Mouse (Mus musculus) CH12.LX (cell line): ENCODE results near the gene Slc38a9. TPM values are rescaled to one million over a fixed set of nuclear protein-coding genes. Genes with fewer than 3 reads are reported as not detected.

Experiments used
- DNase-seq: peaks from one replicate; pipeline ENCODE4 v3.0.0-alpha.2; 2013; ENCODE audit errors: extremely low read depth
- H3K27ac ChIP-seq: 2 replicates; pipeline ENCODE4 v1.5.1; 2012; ENCODE audit warnings: low read depth, mild to moderate bottlenecking, control low read depth, moderate library complexity; ENCODE audit not compliant: insufficient read depth
- H3K27me3 ChIP-seq: replicated peaks from 2 replicates; pipeline ENCODE3; 2012; ENCODE audit warnings: inconsistent platforms
- H3K36me3 ChIP-seq, 2 experiments: replicated peaks in 1 of 2; 2 replicates each; pipeline versions ENCODE3 to v1.6.1; 2012; ENCODE audit warnings: inconsistent platforms in 1 of 2, low read length in 1 of 2, mild to moderate bottlenecking in 1 of 2, mixed read lengths in 1 of 2, moderate library complexity in 1 of 2; ENCODE audit not compliant: control insufficient read depth in 1 of 2, insufficient read depth in 1 of 2
- H3K4me1 ChIP-seq, 2 experiments: 2 replicates each; pipeline ENCODE4 v1.6.1; 2012; ENCODE audit warnings: inconsistent platforms in 1 of 2, moderate library complexity in 1 of 2; ENCODE audit not compliant: insufficient read depth in 2 of 2, control insufficient read depth in 1 of 2
- H3K4me2 ChIP-seq: 2 replicates; pipeline ENCODE4 v1.6.1; 2012; ENCODE audit warnings: low read depth, mild to moderate bottlenecking, control low read depth; ENCODE audit not compliant: poor library complexity, insufficient read depth, severe bottlenecking
- H3K4me3 ChIP-seq, 3 experiments: fragments of 150-350 bp in 1 of 3; sonication (generic) in 1 of 3; replicated peaks in 1 of 3; 2 replicates each; pipeline versions ENCODE3 to v1.5.1; 2011 to 2012; ENCODE audit warnings: low read depth in 2 of 3, low read length in 2 of 3, mild to moderate bottlenecking in 2 of 3, moderate library complexity in 2 of 3, control low read depth in 1 of 3, improper control_type of control experiment in 1 of 3, inconsistent platforms in 1 of 3, mixed read lengths in 1 of 3; ENCODE audit not compliant: poor library complexity in 1 of 3
- H3K79me2 ChIP-seq: replicated peaks from 2 replicates; pipeline ENCODE4 v1.6.1; 2012; ENCODE audit warnings: mild to moderate bottlenecking, moderate library complexity; ENCODE audit not compliant: control insufficient read depth, poor library complexity, insufficient read depth, severe bottlenecking; ENCODE audit errors: extremely low read depth
- H3K9ac ChIP-seq: 2 replicates; pipeline ENCODE4 v1.6.1; 2012; ENCODE audit warnings: low read depth, mild to moderate bottlenecking, control low read depth, moderate library complexity; ENCODE audit not compliant: insufficient read depth
- H3K9me3 ChIP-seq: replicated peaks from 2 replicates; pipeline ENCODE3; 2012; ENCODE audit warnings: low read length, inconsistent platforms, mixed read lengths
- CHD1 ChIP-seq: IDR thresholded peaks from 2 replicates; pipeline ENCODE4 v1.6.1; 2012; ENCODE audit warnings: low read depth, low read length, improper control_type of control experiment, inconsistent platforms
- CTCF ChIP-seq, 2 experiments: IDR thresholded peaks in 1 of 2; conservative IDR thresholded peaks in 1 of 2; 2 replicates each; pipeline ENCODE4 v1.5.1; 2011 to 2012; ENCODE audit warnings: low read depth in 2 of 2, low read length in 2 of 2, improper control_type of control experiment in 1 of 2, inconsistent platforms in 1 of 2, mild to moderate bottlenecking in 1 of 2, moderate library complexity in 1 of 2
- EP300 ChIP-seq: IDR thresholded peaks from 2 replicates; pipeline ENCODE4 v1.6.1; 2011; ENCODE audit warnings: low read length, improper control_type of control experiment
- GABPA ChIP-seq: IDR thresholded peaks from 2 replicates; pipeline ENCODE4 v1.6.1; 2012; ENCODE audit warnings: low read depth, low read length, improper control_type of control experiment, inconsistent platforms; ENCODE audit not compliant: insufficient replicate concordance
- IRF4 ChIP-seq: IDR thresholded peaks from 2 replicates; pipeline ENCODE4 v1.6.1; 2014; ENCODE audit warnings: low read depth, mild to moderate bottlenecking, inconsistent platforms, low read length, improper control_type of control experiment
- MAFK ChIP-seq: IDR thresholded peaks from 2 replicates; pipeline ENCODE4 v1.6.1; 2011; ENCODE audit warnings: low read length, improper control_type of control experiment; ENCODE audit not compliant: insufficient replicate concordance
- MXI1 ChIP-seq: IDR thresholded peaks from 2 replicates; pipeline ENCODE4 v1.6.1; 2011; ENCODE audit warnings: mild to moderate bottlenecking, low read depth, low read length, improper control_type of control experiment
- PAX5 ChIP-seq: IDR thresholded peaks from 2 replicates; pipeline ENCODE4 v1.6.1; 2012; ENCODE audit warnings: low read length, inconsistent platforms, mixed read lengths
- POLR2A ChIP-seq: IDR thresholded peaks from 2 replicates; pipeline ENCODE4 v1.6.1; 2011; ENCODE audit warnings: low read depth, mild to moderate bottlenecking, improper control_type of control experiment, low read length
- TBP ChIP-seq: conservative IDR thresholded peaks from 2 replicates; pipeline ENCODE4 v1.6.1; 2011; ENCODE audit warnings: low read depth, low read length, improper control_type of control experiment
- TCF12 ChIP-seq: IDR thresholded peaks from 2 replicates; pipeline ENCODE4 v1.6.1; 2014; ENCODE audit warnings: low read depth, mild to moderate bottlenecking, inconsistent platforms, low read length, improper control_type of control experiment
- ZMIZ1 ChIP-seq: IDR thresholded peaks from 2 replicates; pipeline ENCODE4 v1.6.1; 2012; ENCODE audit warnings: low read depth, mild to moderate bottlenecking, inconsistent platforms, low read length, improper control_type of control experiment
- dilution Hi-C: fragments of 300-500 bp; cut with MboI; formaldehyde crosslinking; loops from 2 replicates; pipeline ENCODE4 v1.14.3; 2020; ENCODE audit warnings: low sequenced_read_pairs; ENCODE audit not compliant: extremely low pct_unique_long_range_greater_than_20kb, extremely low pct_ligation_motif_present
- in situ Hi-C: fragments of 300-500 bp; cut with MboI; formaldehyde crosslinking; loops from 3 replicates; pipeline ENCODE4 v1.14.3; 2019; ENCODE audit warnings: low sequenced_read_pairs, low pct_ligation_motif_present, low pct_unique_long_range_greater_than_20kb, mixed read lengths
- polyA plus RNA-seq: library from polyadenylated mRNA; unstranded; fragments of >175 nt; gene quantifications from 2 replicates; pipeline ENCODE4 v1.2.1, GENCODE M21; 2012; ENCODE audit warnings: low read depth; ENCODE audit not compliant: insufficient read length
- total RNA-seq, 2 experiments: library from RNA; depleted of rRNA; stranded (reverse); fragments of 300-350 nt in 1 of 2; fragments of >200 nt in 1 of 2; gene quantifications; 2 replicates each; pipeline ENCODE4 v1.2.3; 2012 to 2014

Slc38a9 gene
- total and polyA plus RNA-seq, 3 experiments: 7.8 to 10.4 (median 10.0) TPM

DNA sequence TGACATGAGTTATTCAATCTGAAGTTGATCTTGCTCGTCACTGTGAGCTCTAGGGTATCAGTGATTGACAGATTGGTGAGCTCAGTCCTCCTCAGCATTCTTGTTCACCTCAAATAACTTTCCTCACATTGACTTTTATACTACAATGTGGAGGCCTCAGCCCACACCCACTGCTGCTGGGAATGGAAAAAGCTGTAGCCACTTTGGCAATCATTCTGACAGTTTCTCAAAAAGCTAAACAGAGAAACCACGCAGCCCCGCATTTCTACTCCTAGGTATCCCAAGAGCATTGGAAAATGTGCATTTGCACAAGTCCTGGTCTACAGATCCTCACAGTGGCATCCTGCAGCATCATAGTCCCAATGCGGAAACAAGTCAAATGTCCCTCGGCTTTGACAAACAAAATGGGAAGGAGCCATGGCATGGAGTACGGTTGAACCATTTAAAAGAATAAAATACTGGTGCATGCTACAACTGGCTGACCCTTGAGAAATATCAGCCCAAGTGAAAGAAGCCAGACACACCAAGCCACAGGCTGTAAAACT is 98.1 kb downstream of the Slc38a9 start:
- DNase-seq: no peak
- dilution Hi-C loops: no loop called here
- Histone ChIP-seq H3K27ac (peak overlapping the region; percentile 85; the same call in 1 of the 2 replicates), H3K4me3 (no peak overlapping the region), H3K4me1 (peaks cover 17 to 67% of the 10 kb centered on the region in 2 experiments), H3K9ac (peak overlapping the region; percentile 37; the same call in 1 of the 2 replicates), H3K36me3 (no peaks in the 10 kb centered on the region), H3K4me2 (peak overlapping the region; percentile 48; the same call in 1 of the 2 replicates), H3K27me3 (no peaks in the 10 kb centered on the region), H3K9me3 (no peaks in the 10 kb centered on the region), H3K79me2 (no peaks in the 10 kb centered on the region)
- TF ChIP-seq CTCF (conservative IDR thresholded peaks at IDR 0.05 in 1 of 2, IDR thresholded peaks at IDR 0.05 in 1 of 2; ENCODE audit: low read depth in 2 of 2, low read length in 2 of 2) (no peak), EP300 (0 out of 2 replicates have a peak, but pooled peaks have one; percentile 32), IRF4 (0 out of 2 replicates have a peak, but pooled peaks have one; percentile 25)
- in situ Hi-C loops: no loop called here

DNA sequence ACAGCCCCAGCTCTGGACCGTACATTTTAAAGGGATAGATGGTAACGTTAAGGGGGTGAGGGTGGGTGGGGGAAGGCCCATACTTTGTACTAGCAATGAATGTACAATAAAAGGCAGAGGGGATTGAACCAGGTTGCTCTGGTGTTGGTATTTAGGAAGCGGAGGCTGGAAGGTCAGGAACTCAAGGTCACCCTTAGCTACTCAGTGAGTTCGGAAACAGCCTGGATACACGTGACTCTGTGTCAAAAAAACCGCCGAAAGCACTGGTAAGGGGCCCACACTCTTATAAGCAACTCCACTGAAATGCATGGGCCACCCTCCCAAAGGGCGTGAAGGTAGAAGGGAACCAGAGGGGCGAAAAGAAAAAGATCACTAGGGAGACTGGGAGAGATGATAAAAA is 98.8 kb downstream of the Slc38a9 start:
- DNase-seq: no peak
- no peak overlapping the region for H3K4me3 ChIP-seq
- no peak overlapping the region for H3K9ac ChIP-seq
- no peak for TF ChIP-seq MXI1
- TF ChIP-seq TCF12: no peak
- TF ChIP-seq MAFK: no peak
- TF ChIP-seq TBP: no peak
- TF ChIP-seq GABPA: no peak
- in situ Hi-C loops (no loop called here), dilution Hi-C loops (no loop called here)
- no peaks in the 10 kb centered on the region for H3K36me3 ChIP-seq
- H3K4me1 ChIP-seq: peaks cover 17 to 59% of the 10 kb centered on the region in 2 experiments
- H3K4me2 ChIP-seq: no peak overlapping the region
- no peaks in the 10 kb centered on the region for H3K79me2 ChIP-seq
- no peaks in the 10 kb centered on the region for H3K9me3 ChIP-seq
- no peaks in the 10 kb centered on the region for H3K27me3 ChIP-seq
- no peak overlapping the region for H3K27ac ChIP-seq

DNA sequence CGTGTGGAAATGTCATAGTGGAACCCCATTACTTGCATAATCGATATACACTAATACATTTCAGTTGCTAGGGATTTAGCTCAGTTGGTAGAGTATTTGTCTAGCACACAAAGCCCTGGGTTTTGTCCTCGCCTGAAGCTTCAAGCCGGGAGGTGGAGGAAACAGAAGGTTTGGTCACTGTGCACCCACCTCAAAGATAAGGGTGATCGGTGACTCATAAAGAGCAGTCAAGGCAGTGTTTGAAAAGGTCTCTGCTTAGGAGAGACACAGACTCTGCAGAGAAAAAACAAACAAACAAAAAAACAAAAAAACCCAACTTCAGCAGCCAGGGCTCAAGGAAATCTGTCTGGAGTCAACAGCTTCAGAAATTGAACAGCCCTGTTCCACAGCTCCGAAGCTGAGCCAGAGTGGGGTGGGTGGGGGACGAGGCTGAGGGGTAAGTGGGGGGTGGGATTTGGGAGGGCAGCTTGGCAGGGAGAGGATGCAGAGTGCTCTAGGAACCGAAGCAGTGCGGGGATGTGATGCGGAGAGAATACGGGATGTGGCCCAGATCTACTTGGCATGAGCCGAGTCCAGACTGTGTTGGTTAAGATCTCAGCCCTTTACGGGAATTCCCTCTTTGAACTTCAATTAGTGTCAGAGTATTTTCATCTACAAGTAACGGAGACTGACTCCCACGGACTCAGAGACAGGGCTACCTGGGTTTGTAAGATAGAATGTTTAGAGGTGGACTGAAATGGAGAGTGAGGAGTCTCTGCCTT is 99.4 kb downstream of the Slc38a9 start:
- TF ChIP-seq PAX5: no peak
- TF ChIP-seq POLR2A: no peak
- TF ChIP-seq ZMIZ1: no peak
- no peak for TF ChIP-seq CTCF (conservative IDR thresholded peaks at IDR 0.05 in 1 of 2, IDR thresholded peaks at IDR 0.05 in 1 of 2; ENCODE audit: low read depth in 2 of 2, low read length in 2 of 2)
- peak; percentile 63; the same call in 1 of the 2 replicates for TF ChIP-seq CHD1
- TF ChIP-seq, all 38 proteins: peak for 1
- no peak for DNase-seq
- Histone ChIP-seq H3K27me3 (no peaks in the 10 kb centered on the region), H3K4me3 (no peak overlapping the region), H3K9ac (no peak overlapping the region; the same call in 1 of the 2 replicates), H3K36me3 (no peaks in the 10 kb centered on the region), H3K4me2 (peak overlapping the region; percentile 16), H3K4me1 (peaks cover 17 to 54% of the 10 kb centered on the region in 2 experiments), H3K9me3 (no peaks in the 10 kb centered on the region), H3K27ac (no peak overlapping the region), H3K79me2 (no peaks in the 10 kb centered on the region)
- in situ Hi-C loops: no loop called here
- dilution Hi-C loops: no loop called here
